Mouse (Mus musculus): Measurements from ENCODE around the gene Cubn. TPM values are rescaled to one million over a fixed set of nuclear protein-coding genes. Genes with fewer than 3 reads are reported as not detected.

The Cubn gene
- polyA plus RNA-seq, 1 experiment from 2014 or later = 0.29 TPM

- Histone ChIP-seq H3K9ac (ENCODE audit: low read depth, low read length) (no peak overlapping the region), H3K9me3 (replicated peaks; ENCODE audit: control insufficient read depth, low read length) (no peaks in the 10 kb centered on the region), H3K4me1 (ENCODE audit: control insufficient read depth, insufficient read depth, low read length) (no peaks in the 10 kb centered on the region), H3K4me3 (ENCODE audit: low read depth, low read length) (no peak overlapping the region), H3K36me3 (ENCODE audit: control insufficient read depth, insufficient read depth, low read length) (no peaks in the 10 kb centered on the region), H3K4me2 (no peak overlapping the region), H3K27me3 (ENCODE audit: control insufficient read depth, insufficient read depth, low read length) (no peaks in the 10 kb centered on the region), H3K27ac (ENCODE audit: low read depth, low read length) (no peak overlapping the region)
- 83% methylated on average over 4 of the region's 4 CpGs for WGBS (ENCODE audit: insufficient replicate concordance)
- ATAC-seq (replicated peaks; ENCODE audit: insufficient number of reproducible peaks, low FRiP score, low TSS enrichment) = no peak
These were observed 22.0 kb downstream of the Cubn start for GRCm38 (mm10) chr2:13469641-13470040.

DNA sequence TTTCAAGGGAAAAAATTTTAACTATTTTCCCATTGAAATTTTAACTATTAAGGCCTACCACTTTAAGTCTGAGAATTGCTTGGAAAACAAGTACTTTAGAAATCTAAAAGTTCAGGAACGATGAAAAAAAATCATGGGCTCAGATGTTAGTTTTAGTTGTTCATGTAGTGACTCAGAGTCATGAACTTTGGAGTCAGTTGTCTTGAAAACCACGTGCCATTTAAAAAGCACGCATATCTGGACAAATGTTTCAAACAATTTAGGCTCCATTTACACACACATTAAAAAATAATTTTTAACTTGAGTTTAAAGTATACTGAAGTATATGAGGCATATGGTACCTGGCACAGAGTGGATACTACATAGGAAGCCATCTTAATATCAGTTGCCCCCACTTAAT lies 24.9 kb downstream of the Cubn start:
- Histone ChIP-seq H3K36me3 (ENCODE audit: control insufficient read depth, insufficient read depth, low read length) (no peaks in the 10 kb centered on the region), H3K9me3 (replicated peaks; ENCODE audit: control insufficient read depth, low read length) (no peaks in the 10 kb centered on the region), H3K4me1 (ENCODE audit: control insufficient read depth, insufficient read depth, low read length) (no peaks in the 10 kb centered on the region), H3K27me3 (ENCODE audit: control insufficient read depth, insufficient read depth, low read length) (no peaks in the 10 kb centered on the region), H3K27ac (ENCODE audit: low read depth, low read length) (no peak overlapping the region), H3K4me3 (ENCODE audit: low read depth, low read length) (no peak overlapping the region), H3K4me2 (no peak overlapping the region), H3K9ac (ENCODE audit: low read depth, low read length) (no peak overlapping the region)
- WGBS (ENCODE audit: insufficient replicate concordance) = 83% methylated on average over 3 of the region's 3 CpGs
- no peak for ATAC-seq (replicated peaks; ENCODE audit: insufficient number of reproducible peaks, low FRiP score, low TSS enrichment)

DNA sequence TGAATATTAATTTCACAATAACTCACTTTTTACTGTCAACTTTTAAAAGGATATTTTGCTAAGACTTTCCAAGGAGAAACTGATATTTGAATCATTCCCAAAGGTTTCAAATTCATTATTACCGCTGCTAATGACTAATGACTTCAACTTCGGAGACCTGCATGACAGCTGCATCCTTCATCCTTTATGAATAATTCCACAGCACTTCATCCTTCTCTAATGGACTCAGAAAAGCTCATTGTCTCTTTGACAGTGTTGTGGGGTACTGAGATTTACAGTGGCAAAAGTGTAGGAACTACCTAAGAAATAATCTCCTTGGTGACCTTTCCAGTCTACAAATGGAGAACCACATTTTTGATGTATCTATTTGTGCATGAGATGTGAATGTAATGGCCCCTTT lies 33.5 kb downstream of the Cubn start:
- Histone ChIP-seq H3K9me3 (replicated peaks; ENCODE audit: control insufficient read depth, low read length) (no peaks in the 10 kb centered on the region), H3K9ac (ENCODE audit: low read depth, low read length) (no peak overlapping the region), H3K4me2 (no peak overlapping the region), H3K27ac (ENCODE audit: low read depth, low read length) (no peak overlapping the region), H3K36me3 (ENCODE audit: control insufficient read depth, insufficient read depth, low read length) (no peaks in the 10 kb centered on the region), H3K27me3 (ENCODE audit: control insufficient read depth, insufficient read depth, low read length) (no peaks in the 10 kb centered on the region), H3K4me3 (ENCODE audit: low read depth, low read length) (no peak overlapping the region), H3K4me1 (ENCODE audit: control insufficient read depth, insufficient read depth, low read length) (no peaks in the 10 kb centered on the region)
- no peak for ATAC-seq (replicated peaks; ENCODE audit: insufficient number of reproducible peaks, low FRiP score, low TSS enrichment)
- 84% methylated on average over 2 of the region's 2 CpGs for WGBS (ENCODE audit: insufficient replicate concordance)

GRCm38 (mm10) chr2:13456821-13457220 lies 34.8 kb downstream of the Cubn start:
- Histone ChIP-seq H3K4me3 (ENCODE audit: low read depth, low read length) (no peak overlapping the region), H3K4me1 (ENCODE audit: control insufficient read depth, insufficient read depth, low read length) (no peaks in the 10 kb centered on the region), H3K9ac (ENCODE audit: low read depth, low read length) (no peak overlapping the region), H3K27ac (ENCODE audit: low read depth, low read length) (no peak overlapping the region), H3K4me2 (no peak overlapping the region), H3K27me3 (ENCODE audit: control insufficient read depth, insufficient read depth, low read length) (no peaks in the 10 kb centered on the region), H3K9me3 (replicated peaks; ENCODE audit: control insufficient read depth, low read length) (no peaks in the 10 kb centered on the region), H3K36me3 (ENCODE audit: control insufficient read depth, insufficient read depth, low read length) (no peaks in the 10 kb centered on the region)
- 60% methylated on average over 1 of the region's 1 CpGs for WGBS (ENCODE audit: insufficient replicate concordance)
- ATAC-seq (replicated peaks; ENCODE audit: insufficient number of reproducible peaks, low FRiP score, low TSS enrichment) = no peak

- no peak for ATAC-seq (replicated peaks; ENCODE audit: insufficient number of reproducible peaks, low FRiP score, low TSS enrichment)
- no peaks in the 10 kb centered on the region for H3K36me3 ChIP-seq (ENCODE audit: control insufficient read depth, insufficient read depth, low read length)
- no peaks in the 10 kb centered on the region for H3K27me3 ChIP-seq (ENCODE audit: control insufficient read depth, insufficient read depth, low read length)
- H3K4me3 ChIP-seq (ENCODE audit: low read depth, low read length) = no peak overlapping the region
- 66% methylated on average over 13 of the region's 13 CpGs for WGBS (ENCODE audit: insufficient replicate concordance)
- H3K4me1 ChIP-seq (ENCODE audit: control insufficient read depth, insufficient read depth, low read length) = no peaks in the 10 kb centered on the region
- H3K9ac ChIP-seq (ENCODE audit: low read depth, low read length) = no peak overlapping the region
- H3K27ac ChIP-seq (ENCODE audit: low read depth, low read length) = no peak overlapping the region
- no peak overlapping the region for H3K4me2 ChIP-seq
- no peaks in the 10 kb centered on the region for H3K9me3 ChIP-seq (replicated peaks; ENCODE audit: control insufficient read depth, low read length)
These were observed 39.8 kb downstream of the Cubn start for GRCm38 (mm10) chr2:13451495-13452491.

DNA sequence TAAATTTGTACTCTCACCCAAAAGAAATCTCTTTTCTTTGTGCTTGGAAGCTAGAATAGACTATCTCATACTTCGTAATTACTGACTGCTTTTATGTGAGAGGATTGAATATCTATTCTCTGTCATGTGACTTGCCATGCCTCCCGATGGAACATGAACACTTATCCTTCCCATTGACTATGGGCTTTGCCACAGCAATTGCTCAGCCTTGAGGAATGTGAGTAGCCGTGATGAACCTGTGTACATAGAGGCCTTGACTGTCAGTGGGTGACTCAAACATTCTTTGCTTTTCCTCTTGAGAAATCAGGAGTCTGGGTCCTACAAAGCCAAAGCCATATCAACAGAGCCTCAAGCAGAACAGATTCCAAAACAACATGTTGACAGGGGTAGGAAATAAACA lies 40.7 kb downstream of the Cubn start:
- Histone ChIP-seq H3K36me3 (ENCODE audit: control insufficient read depth, insufficient read depth, low read length) (no peaks in the 10 kb centered on the region), H3K4me3 (ENCODE audit: low read depth, low read length) (no peak overlapping the region), H3K4me2 (no peak overlapping the region), H3K9ac (ENCODE audit: low read depth, low read length) (no peak overlapping the region), H3K27ac (ENCODE audit: low read depth, low read length) (no peak overlapping the region), H3K4me1 (ENCODE audit: control insufficient read depth, insufficient read depth, low read length) (no peaks in the 10 kb centered on the region), H3K9me3 (replicated peaks; ENCODE audit: control insufficient read depth, low read length) (no peaks in the 10 kb centered on the region), H3K27me3 (ENCODE audit: control insufficient read depth, insufficient read depth, low read length) (no peaks in the 10 kb centered on the region)
- 56% methylated on average over 3 of the region's 3 CpGs for WGBS (ENCODE audit: insufficient replicate concordance)
- no peak for ATAC-seq (replicated peaks; ENCODE audit: insufficient number of reproducible peaks, low FRiP score, low TSS enrichment)

DNA sequence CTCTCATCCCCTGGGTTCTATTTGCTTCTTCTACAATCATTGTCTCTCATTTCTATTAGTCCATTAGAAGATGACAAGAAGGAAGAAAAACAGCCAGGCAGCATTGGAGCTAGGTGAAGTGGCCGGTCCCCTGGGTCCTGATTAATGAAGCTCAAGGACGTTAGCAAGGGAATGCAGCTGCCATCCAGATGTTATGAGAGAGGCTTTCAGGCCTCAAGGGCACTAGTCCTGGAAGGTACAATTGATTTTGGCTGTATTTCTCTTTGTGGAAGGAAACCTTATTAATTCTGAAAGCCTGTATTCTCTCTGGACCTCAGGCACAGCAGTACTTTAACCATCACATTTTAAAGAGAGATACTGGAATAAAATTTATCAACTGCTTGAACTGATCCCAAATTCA lies 41.1 kb downstream of the Cubn start:
- Histone ChIP-seq H3K4me2 (no peak overlapping the region), H3K36me3 (ENCODE audit: control insufficient read depth, insufficient read depth, low read length) (no peaks in the 10 kb centered on the region), H3K27me3 (ENCODE audit: control insufficient read depth, insufficient read depth, low read length) (no peaks in the 10 kb centered on the region), H3K9me3 (replicated peaks; ENCODE audit: control insufficient read depth, low read length) (no peaks in the 10 kb centered on the region), H3K4me3 (ENCODE audit: low read depth, low read length) (no peak overlapping the region), H3K4me1 (ENCODE audit: control insufficient read depth, insufficient read depth, low read length) (no peaks in the 10 kb centered on the region), H3K9ac (ENCODE audit: low read depth, low read length) (no peak overlapping the region), H3K27ac (ENCODE audit: low read depth, low read length) (no peak overlapping the region)
- 56% methylated on average over 2 of the region's 2 CpGs for WGBS (ENCODE audit: insufficient replicate concordance)
- ATAC-seq (replicated peaks; ENCODE audit: insufficient number of reproducible peaks, low FRiP score, low TSS enrichment) = no peak

DNA sequence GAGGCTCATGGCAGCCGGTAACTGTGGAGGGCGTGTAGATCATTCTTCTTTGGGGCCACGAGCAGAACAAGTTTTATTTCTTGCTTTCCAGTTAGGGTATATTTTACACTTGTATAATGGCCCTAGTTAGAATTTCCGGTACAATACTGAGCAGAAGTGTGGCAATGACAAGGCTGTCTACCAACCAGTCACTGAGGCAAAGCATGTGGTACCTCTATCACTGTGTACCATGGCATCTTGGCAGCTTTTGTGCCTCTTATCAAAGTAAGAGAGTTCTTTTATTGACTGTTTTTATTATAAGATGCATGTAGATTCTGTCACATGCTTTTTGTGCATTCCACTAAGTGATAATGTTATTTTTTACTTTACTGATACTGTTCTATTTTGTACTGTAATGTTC lies 46.5 kb downstream of the Cubn start:
- no peaks in the 10 kb centered on the region for H3K9me3 ChIP-seq (replicated peaks; ENCODE audit: control insufficient read depth, low read length)
- no peaks in the 10 kb centered on the region for H3K36me3 ChIP-seq (ENCODE audit: control insufficient read depth, insufficient read depth, low read length)
- H3K4me2 ChIP-seq = no peak overlapping the region
- ATAC-seq (replicated peaks; ENCODE audit: insufficient number of reproducible peaks, low FRiP score, low TSS enrichment) = no peak
- H3K4me3 ChIP-seq (ENCODE audit: low read depth, low read length) = no peak overlapping the region
- H3K27ac ChIP-seq (ENCODE audit: low read depth, low read length) = no peak overlapping the region
- H3K27me3 ChIP-seq (ENCODE audit: control insufficient read depth, insufficient read depth, low read length) = no peaks in the 10 kb centered on the region
- no peak overlapping the region for H3K9ac ChIP-seq (ENCODE audit: low read depth, low read length)
- WGBS (ENCODE audit: insufficient replicate concordance) = 79% methylated on average over 4 of the region's 4 CpGs
- no peaks in the 10 kb centered on the region for H3K4me1 ChIP-seq (ENCODE audit: control insufficient read depth, insufficient read depth, low read length)

GRCm38 (mm10) chr2:13438983-13439382 lies 52.6 kb downstream of the Cubn start:
- Histone ChIP-seq H3K36me3 (ENCODE audit: control insufficient read depth, insufficient read depth, low read length) (no peaks in the 10 kb centered on the region), H3K4me3 (ENCODE audit: low read depth, low read length) (no peak overlapping the region), H3K4me2 (no peak overlapping the region), H3K27me3 (ENCODE audit: control insufficient read depth, insufficient read depth, low read length) (no peaks in the 10 kb centered on the region), H3K9ac (ENCODE audit: low read depth, low read length) (no peak overlapping the region), H3K27ac (ENCODE audit: low read depth, low read length) (no peak overlapping the region), H3K9me3 (replicated peaks; ENCODE audit: control insufficient read depth, low read length) (no peaks in the 10 kb centered on the region), H3K4me1 (ENCODE audit: control insufficient read depth, insufficient read depth, low read length) (no peaks in the 10 kb centered on the region)
- WGBS (ENCODE audit: insufficient replicate concordance) = 75% methylated on average over 1 of the region's 1 CpGs
- ATAC-seq (replicated peaks; ENCODE audit: insufficient number of reproducible peaks, low FRiP score, low TSS enrichment) = no peak

Data from heart, embryonic 11.5 days (tissue).